Mouse (Mus musculus): ENCODE measurements around the gene 4931414P19Rik.

4931414P19Rik gene

DNA sequence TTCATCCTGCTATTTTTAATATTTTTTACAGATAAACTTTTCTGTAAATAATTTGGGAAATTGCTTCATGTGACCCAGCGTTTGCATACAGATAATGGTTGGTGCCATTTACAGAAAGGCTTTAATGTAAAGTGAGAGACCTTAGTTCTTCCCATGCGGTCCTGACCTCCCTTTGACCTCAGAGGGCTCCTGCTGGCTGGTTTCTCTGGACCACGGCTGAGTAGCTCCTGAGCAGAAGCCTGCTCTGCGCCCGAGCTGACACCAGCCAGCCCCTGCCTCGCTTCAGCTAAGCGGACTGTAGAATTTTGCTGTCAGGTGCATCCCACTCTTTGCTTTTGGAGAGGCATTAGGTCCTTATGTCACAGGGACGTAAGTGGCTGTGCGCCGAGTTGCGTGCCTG is 65.0 kb downstream of the 4931414P19Rik start:
- no peak for DNase-seq (ENCODE audit: low spot score)

DNA sequence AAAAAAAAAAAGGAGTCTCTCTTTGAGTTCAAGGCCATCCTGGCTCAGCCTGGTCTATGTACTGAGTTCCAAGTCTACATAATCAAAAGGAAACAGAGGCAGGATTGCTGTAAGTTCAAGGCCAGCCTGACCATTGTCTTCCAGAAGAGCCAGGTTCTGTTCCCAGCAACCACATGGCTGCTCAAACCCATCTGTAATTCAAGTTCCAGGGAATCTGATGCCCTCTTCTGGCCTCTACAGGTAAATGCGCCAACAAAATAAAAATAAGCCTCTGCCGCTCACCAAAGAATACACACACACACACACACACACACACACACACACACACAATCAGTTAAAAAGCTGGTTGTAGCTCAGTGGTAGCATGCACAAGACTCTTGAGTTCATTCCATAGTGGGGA is 67.2 kb downstream of the 4931414P19Rik start:
- no peak for DNase-seq (ENCODE audit: low spot score)
